Mouse (Mus musculus) kidney, embryonic 16.5 days (tissue): ENCODE results near the gene Prrg2. TPM values are rescaled to one million over a fixed set of nuclear protein-coding genes. Genes with fewer than 3 reads are reported as not detected.

ENCODE experiments used
- ATAC-seq: fragments of 200-750 bp; cut with Nextera tagmentation; 2 replicates; pipeline ENCODE4 v1.8.0; 2017; ENCODE audit warnings: moderate TSS enrichment; ENCODE audit not compliant: low FRiP score, low TSS enrichment
- H3K27ac ChIP-seq: fragments of 300-500 bp; sonication (generic); 2 replicates; pipeline ENCODE4 v1.5.1; 2014; ENCODE audit warnings: low read length
- H3K27me3 ChIP-seq: fragments of 300-500 bp; sonication (generic); 2 replicates; pipeline ENCODE4 v1.6.1; 2014; ENCODE audit warnings: low read length, control low read depth, mixed read lengths; ENCODE audit not compliant: insufficient read depth
- H3K36me3 ChIP-seq: fragments of 300-500 bp; sonication (generic); 2 replicates; pipeline ENCODE4 v1.6.1; 2014; ENCODE audit warnings: low read length, control low read depth, mixed read lengths; ENCODE audit not compliant: insufficient read depth
- H3K4me1 ChIP-seq: fragments of 300-500 bp; sonication (generic); 2 replicates; pipeline ENCODE4 v1.6.1; 2014; ENCODE audit warnings: low read length, control low read depth, mixed read lengths; ENCODE audit not compliant: insufficient read depth
- H3K4me2 ChIP-seq: fragments of 300-500 bp; sonication (generic); replicated peaks from 2 replicates; pipeline ENCODE4 v1.6.1; 2014; ENCODE audit warnings: low read depth, low read length
- H3K4me3 ChIP-seq: fragments of 300-500 bp; sonication (generic); 2 replicates; pipeline ENCODE4 v1.5.1; 2014; ENCODE audit warnings: mild to moderate bottlenecking, low read length
- H3K9ac ChIP-seq: fragments of 300-500 bp; sonication (generic); replicated peaks from 2 replicates; pipeline ENCODE4 v1.6.1; 2014; ENCODE audit warnings: low read length
- H3K9me3 ChIP-seq: fragments of 300-500 bp; sonication (generic); 2 replicates; pipeline ENCODE4 v1.6.1; 2016; ENCODE audit warnings: low read length, control low read depth
- WGBS: fragments of 180-500 bp; shearing (Covaris S2); extraction: QIAGEN DNeasy Blood & Tissue Kit; methylation state at CpG from one replicate; pipeline ENCODE4 v1.1.7; 2014; 5-methylcytosine and 5-hydroxymethylcytosine counted together
- polyA plus RNA-seq: library from polyadenylated mRNA; unstranded; fragments of >200 nt; fragmentation: Nextera tagmentation; extraction: Ambion mirVana; gene quantifications from 2 replicates; pipeline ENCODE4 v1.2.1, GENCODE M21; 2015

The Prrg2 gene
- polyA plus RNA-seq, 1 experiment from 2014 or later, result 42.4 TPM

- Histone ChIP-seq H3K27me3 (no peaks in the 10 kb centered on the region), H3K36me3 (peaks cover 47% of the 10 kb centered on the region), H3K9ac (no peak overlapping the region), H3K4me2 (no peak overlapping the region), H3K4me3 (no peak overlapping the region), H3K9me3 (no peaks in the 10 kb centered on the region), H3K4me1 (peaks cover 13% of the 10 kb centered on the region), H3K27ac (no peak overlapping the region)
- no peak for ATAC-seq
- WGBS, result 87% methylated on average over 2 of the region's 2 CpGs
Measured at GRCm38 (mm10) chr7:45077829-45078228, 15.4 kb upstream of the Prrg2 start.

GRCm38 (mm10) chr7:45077322-45077721 is 14.8 kb upstream of the Prrg2 start:
- WGBS, result 87% methylated on average over 14 of the region's 14 CpGs
- Histone ChIP-seq H3K27ac (no peak overlapping the region), H3K4me3 (no peak overlapping the region), H3K4me1 (peaks cover 8% of the 10 kb centered on the region), H3K9ac (no peak overlapping the region), H3K36me3 (peaks cover 42% of the 10 kb centered on the region), H3K9me3 (no peaks in the 10 kb centered on the region), H3K4me2 (no peak overlapping the region), H3K27me3 (no peaks in the 10 kb centered on the region)
- no peak for ATAC-seq

GRCm38 (mm10) chr7:45076501-45076900 is 14.0 kb upstream of the Prrg2 start:
- Histone ChIP-seq H3K4me2 (no peak overlapping the region), H3K9ac (no peak overlapping the region), H3K4me1 (peaks cover 8% of the 10 kb centered on the region; the same call in 1 of the 2 replicates), H3K4me3 (no peak overlapping the region), H3K27me3 (no peaks in the 10 kb centered on the region), H3K27ac (no peak overlapping the region), H3K36me3 (peaks cover 42% of the 10 kb centered on the region), H3K9me3 (no peaks in the 10 kb centered on the region)
- no peak for ATAC-seq
- 89% methylated on average over 30 of the region's 30 CpGs for whole genome bisulfite sequencing

GRCm38 (mm10) chr7:45075405-45075804 is 12.9 kb upstream of the Prrg2 start:
- no peaks in the 10 kb centered on the region for H3K27me3 ChIP-seq
- H3K36me3 ChIP-seq, result peaks cover 40% of the 10 kb centered on the region
- no peaks in the 10 kb centered on the region for H3K9me3 ChIP-seq
- H3K4me2 ChIP-seq, result no peak overlapping the region
- 0 out of 2 replicates have a peak overlapping the region, but pooled peaks have one; percentile 10 for H3K27ac ChIP-seq
- no peak overlapping the region for H3K4me3 ChIP-seq
- no peak overlapping the region for H3K9ac ChIP-seq
- 62% methylated on average over 4 of the region's 4 CpGs for WGBS
- peaks cover 8% of the 10 kb centered on the region; the same call in 1 of the 2 replicates for H3K4me1 ChIP-seq
- no peak for ATAC-seq

- no peak for ATAC-seq
- Histone ChIP-seq H3K9me3 (no peaks in the 10 kb centered on the region), H3K4me3 (no peak overlapping the region), H3K27me3 (no peaks in the 10 kb centered on the region), H3K36me3 (peaks cover 40% of the 10 kb centered on the region), H3K4me2 (no peak overlapping the region), H3K4me1 (peaks cover 8% of the 10 kb centered on the region; the same call in 1 of the 2 replicates), H3K9ac (no peak overlapping the region), H3K27ac (no peak overlapping the region)
- WGBS, result 87% methylated on average over 12 of the region's 12 CpGs
Measured at GRCm38 (mm10) chr7:45073949-45074348, 11.5 kb upstream of the Prrg2 start.

GRCm38 (mm10) chr7:45073171-45073707 is 10.8 kb upstream of the Prrg2 start:
- Histone ChIP-seq H3K9ac (no peak overlapping the region), H3K36me3 (peaks cover 40% of the 10 kb centered on the region), H3K27me3 (no peaks in the 10 kb centered on the region), H3K4me2 (no peak overlapping the region), H3K4me1 (peaks cover 8% of the 10 kb centered on the region; the same call in 1 of the 2 replicates), H3K4me3 (no peak overlapping the region), H3K27ac (no peak overlapping the region), H3K9me3 (no peaks in the 10 kb centered on the region)
- ATAC-seq, result no peak
- WGBS, result 90% methylated on average over 7 of the region's 7 CpGs

GRCm38 (mm10) chr7:45072230-45072629 is 9.8 kb upstream of the Prrg2 start:
- Histone ChIP-seq H3K27ac (no peak overlapping the region), H3K9ac (no peak overlapping the region), H3K4me3 (no peak overlapping the region), H3K9me3 (no peaks in the 10 kb centered on the region), H3K27me3 (no peaks in the 10 kb centered on the region), H3K4me1 (peaks cover 8% of the 10 kb centered on the region; the same call in 1 of the 2 replicates), H3K36me3 (peaks cover 36% of the 10 kb centered on the region), H3K4me2 (no peak overlapping the region)
- ATAC-seq, result no peak
- WGBS, result 89% methylated on average over 2 of the region's 2 CpGs

GRCm38 (mm10) chr7:45069671-45070070 is 7.2 kb upstream of the Prrg2 start:
- WGBS, result 82% methylated on average over 2 of the region's 2 CpGs
- Histone ChIP-seq H3K9ac (no peak overlapping the region), H3K4me1 (no peaks in the 10 kb centered on the region), H3K27ac (no peak overlapping the region), H3K4me3 (no peak overlapping the region), H3K27me3 (no peaks in the 10 kb centered on the region), H3K9me3 (no peaks in the 10 kb centered on the region), H3K36me3 (peaks cover 13% of the 10 kb centered on the region; the same call in 1 of the 2 replicates), H3K4me2 (no peak overlapping the region)
- ATAC-seq, result no peak

- H3K27ac ChIP-seq, result no peak overlapping the region
- ATAC-seq, result no peak
- no peak overlapping the region for H3K9ac ChIP-seq
- H3K27me3 ChIP-seq, result no peaks in the 10 kb centered on the region
- H3K4me1 ChIP-seq, result peaks cover 9% of the 10 kb centered on the region; the same call in 1 of the 2 replicates
- H3K4me2 ChIP-seq, result no peak overlapping the region
- H3K9me3 ChIP-seq, result no peaks in the 10 kb centered on the region
- 30% methylated on average over 5 of the region's 5 CpGs for WGBS
- no peak overlapping the region for H3K4me3 ChIP-seq
- H3K36me3 ChIP-seq, result no peaks in the 10 kb centered on the region; the same call in 1 of the 2 replicates
Measured at GRCm38 (mm10) chr7:45068000-45068318, 5.5 kb upstream of the Prrg2 start.

- Histone ChIP-seq H3K9me3 (no peaks in the 10 kb centered on the region), H3K9ac (no peak overlapping the region), H3K4me2 (no peak overlapping the region), H3K27ac (no peak overlapping the region), H3K36me3 (no peaks in the 10 kb centered on the region; the same call in 1 of the 2 replicates), H3K4me3 (no peak overlapping the region), H3K27me3 (no peaks in the 10 kb centered on the region), H3K4me1 (peaks cover 9% of the 10 kb centered on the region; the same call in 1 of the 2 replicates)
- ATAC-seq, result no peak
- WGBS, result 84% methylated on average over 4 of the region's 4 CpGs
Measured at GRCm38 (mm10) chr7:45067190-45067999, 4.9 kb upstream of the Prrg2 start.
